Mouse (Mus musculus) thymus, adult 2 months (tissue): Measurements from ENCODE around the gene Pkd1l1.

Source experiments
- CTCF ChIP-seq: fragments of 200-500 bp; IDR thresholded peaks from 2 replicates; pipeline ENCODE4 v1.5.1; 2012; ENCODE audit warnings: mild to moderate bottlenecking, control low read depth, low read length, moderate library complexity, borderline replicate concordance; ENCODE audit not compliant: control insufficient read depth, poor library complexity, insufficient read depth; ENCODE audit errors: extremely low read depth
- POLR2A ChIP-seq: fragments of 200-500 bp; IDR thresholded peaks from 2 replicates; pipeline ENCODE4 v1.6.1; 2012; ENCODE audit warnings: mild to moderate bottlenecking, low read length, control low read depth, moderate library complexity; ENCODE audit not compliant: control insufficient read depth, poor library complexity, insufficient read depth; ENCODE audit errors: extremely low read depth

GRCm38 (mm10) chr11:8863955-8864675 is 109.0 kb downstream of the Pkd1l1 start:
- no peak for TF ChIP-seq CTCF
- TF ChIP-seq POLR2A = no peak
